Mouse (Mus musculus) erythroblast, embryonic 14.5 days (primary cell): ENCODE data around the gene Ldlr.
"Not testable (repeated sequence)": the region's sequence is repeated elsewhere in the genome, so short reads cannot be mapped to it uniquely, and the experiment has no call there.

Experiments
- GATA1 ChIP-seq: IDR thresholded peaks from 2 replicates; pipeline ENCODE4 v1.6.1; 2012; ENCODE audit warnings: low read length, inconsistent platforms, mixed read lengths
- TAL1 ChIP-seq: IDR thresholded peaks from 3 replicates; pipeline ENCODE4 v1.6.1; 2012; ENCODE audit warnings: low read length, inconsistent platforms, mixed read lengths

DNA sequence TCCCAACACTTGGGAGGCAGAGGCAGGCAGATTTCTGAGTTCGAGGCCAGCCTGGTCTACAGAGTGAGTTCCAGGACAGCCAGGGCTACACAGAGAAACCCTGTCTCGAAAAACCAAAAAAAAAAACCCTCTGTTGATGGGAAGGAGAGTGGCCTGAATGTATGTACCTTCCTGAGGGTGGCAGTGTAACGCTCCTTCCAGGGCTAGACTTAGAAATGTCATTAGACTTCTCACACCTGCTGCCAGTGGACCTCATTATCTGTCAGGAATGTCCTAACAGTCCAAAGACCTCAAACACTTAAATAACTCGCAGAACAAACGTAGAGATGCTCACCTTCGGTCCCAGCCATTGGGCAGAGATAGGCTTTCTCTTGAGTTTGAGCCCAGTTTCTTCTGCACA is 24.0 kb upstream of the Ldlr start:
- not testable (repeated sequence) for TF ChIP-seq GATA1, TAL1
